Mouse (Mus musculus): ENCODE results near the gene Sh3yl1.

The Sh3yl1 gene

DNA sequence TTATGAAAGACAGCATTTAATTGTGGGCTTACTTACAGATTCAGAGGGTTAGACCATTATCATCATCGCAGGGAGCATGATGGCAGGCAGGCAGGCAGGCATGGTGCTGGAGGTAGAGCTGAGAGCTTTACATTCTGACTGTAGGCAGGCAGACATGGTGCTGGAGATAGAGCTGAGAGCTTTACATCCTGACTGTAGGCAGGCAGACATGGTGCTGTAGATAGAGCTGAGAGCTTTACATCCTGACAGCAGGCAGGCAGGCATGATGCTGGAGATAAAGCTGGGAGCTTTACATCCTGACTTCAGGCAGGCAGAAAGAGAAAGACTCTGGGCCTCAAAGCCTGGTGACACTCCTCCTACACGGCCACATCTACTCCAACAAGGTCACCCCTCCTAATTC is 59.2 kb downstream of the Sh3yl1 start:
- no peak for DNase-seq

DNA sequence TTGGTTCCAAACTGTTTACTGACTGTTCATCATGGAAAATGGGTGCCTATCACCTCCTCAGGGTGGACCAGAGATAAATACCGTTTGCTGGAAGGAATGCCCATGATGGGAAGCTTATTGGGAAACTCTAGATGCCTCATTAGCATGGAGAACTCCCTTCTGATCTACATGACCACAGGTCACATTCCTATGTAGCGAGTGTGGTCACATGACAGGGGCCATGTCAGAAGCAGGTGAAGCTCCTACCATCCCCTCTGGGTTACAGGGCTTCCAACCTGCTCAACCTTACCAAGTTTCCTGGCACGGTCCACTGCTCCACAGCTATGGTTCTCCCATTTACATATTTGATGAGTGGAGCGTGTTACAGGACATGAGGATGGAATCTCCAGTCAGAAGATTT is 92.3 kb downstream of the Sh3yl1 start:
- DNase-seq: no peak

DNA sequence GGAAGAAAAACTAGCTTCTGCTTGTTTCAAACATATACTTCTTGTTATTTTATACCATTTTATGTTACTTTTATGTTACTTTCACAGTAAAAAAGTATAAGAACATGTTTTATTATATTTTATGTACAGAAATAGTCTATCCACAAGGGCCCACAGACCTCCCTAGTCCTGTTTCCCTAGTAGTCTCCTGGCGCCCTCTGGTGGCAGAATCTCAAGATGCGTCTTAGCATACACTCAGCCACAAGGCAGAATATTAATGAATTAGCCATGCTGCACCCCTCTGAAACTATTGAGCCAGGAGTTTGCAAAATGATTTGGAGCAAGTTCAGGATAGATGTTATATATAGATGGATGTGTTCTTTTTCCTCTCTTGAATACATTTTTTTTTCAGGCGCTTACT is 93.5 kb downstream of the Sh3yl1 start:
- peak; percentile 83 for DNase-seq

DNA sequence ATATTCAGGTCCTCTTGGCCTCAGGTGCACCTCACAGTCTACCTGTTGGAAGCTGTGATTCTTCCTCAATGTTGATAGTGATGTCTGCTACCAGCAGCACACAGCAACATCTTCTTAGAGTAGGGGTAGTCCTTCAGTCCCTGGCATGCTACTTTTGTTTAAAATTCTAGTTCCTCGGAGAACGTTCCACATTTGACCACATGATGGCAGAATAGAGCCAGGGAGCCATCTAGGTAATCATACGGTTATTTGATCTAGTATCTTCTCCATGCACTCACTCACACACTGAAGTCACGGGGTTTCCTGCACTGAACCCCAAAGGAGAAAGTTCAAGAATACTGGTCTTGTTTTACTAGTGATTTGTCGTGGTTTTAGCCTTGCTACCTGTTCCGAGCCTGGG is 96.7 kb downstream of the Sh3yl1 start:
- DNase-seq: peak; percentile 43
